Mouse (Mus musculus) liver, embryonic 11.5 days (tissue): ENCODE results near the gene Camk2g. TPM values are rescaled to one million over a fixed set of nuclear protein-coding genes. Genes with fewer than 3 reads are reported as not detected.

Experiments
- ATAC-seq: fragments of 200-750 bp; cut with Nextera tagmentation; replicated peaks from 2 replicates; pipeline ENCODE4 v1.8.0; 2017; ENCODE audit warnings: moderate number of reproducible peaks, mild to moderate bottlenecking, moderate TSS enrichment, moderate library complexity; ENCODE audit not compliant: low FRiP score
- DNase-seq: peaks from one replicate; pipeline ENCODE4 v3.0.0-alpha.2; 2017; ENCODE audit warnings: low spot score
- H3K27ac ChIP-seq: fragments of 300-500 bp; sonication (generic); 2 replicates; pipeline ENCODE4 v1.5.1; 2014; ENCODE audit warnings: mild to moderate bottlenecking, low read depth, low read length, control low read depth
- H3K27me3 ChIP-seq: fragments of 300-500 bp; sonication (generic); replicated peaks from 2 replicates; pipeline ENCODE4 v1.6.1; 2014; ENCODE audit warnings: low read length, mixed read lengths; ENCODE audit not compliant: control insufficient read depth, insufficient read depth
- H3K36me3 ChIP-seq: fragments of 300-500 bp; sonication (generic); 2 replicates; pipeline ENCODE4 v1.6.1; 2014; ENCODE audit warnings: mild to moderate bottlenecking, low read length, moderate library complexity, mixed read lengths; ENCODE audit not compliant: control insufficient read depth, insufficient read depth
- H3K4me1 ChIP-seq: fragments of 300-500 bp; sonication (generic); replicated peaks from 2 replicates; pipeline ENCODE4 v1.6.1; 2014; ENCODE audit warnings: low read length, mixed read lengths; ENCODE audit not compliant: control insufficient read depth, insufficient read depth
- H3K4me2 ChIP-seq: fragments of 300-500 bp; sonication (generic); 2 replicates; pipeline ENCODE4 v1.6.1; 2014; ENCODE audit warnings: mild to moderate bottlenecking, control low read depth, moderate library complexity
- H3K4me3 ChIP-seq: fragments of 300-500 bp; sonication (generic); 2 replicates; pipeline ENCODE4 v1.5.1; 2014; ENCODE audit warnings: low read depth, low read length, control low read depth
- H3K9ac ChIP-seq: fragments of 300-500 bp; sonication (generic); 2 replicates; pipeline ENCODE4 v1.6.1; 2014; ENCODE audit warnings: low read depth, low read length, control low read depth
- H3K9me3 ChIP-seq: fragments of 300-500 bp; sonication (generic); 2 replicates; pipeline ENCODE4 v1.6.1; 2016; ENCODE audit warnings: low read length, inconsistent platforms, mixed read lengths; ENCODE audit not compliant: control insufficient read depth
- WGBS: fragments of 180-500 bp; shearing (Covaris S2); extraction: QIAGEN DNeasy Blood & Tissue Kit; methylation state at CpG from one replicate; pipeline ENCODE4 v1.1.7; 2014; 5-methylcytosine and 5-hydroxymethylcytosine counted together
- polyA plus RNA-seq: library from polyadenylated mRNA; unstranded; fragments of >200 nt; fragmentation: Nextera tagmentation; extraction: Ambion mirVana; gene quantifications from 2 replicates; pipeline ENCODE4 v1.2.1, GENCODE M21; 2014

Gene Camk2g
- polyA plus RNA-seq, 1 experiment from 2014 or later, result 28.6 TPM

DNA sequence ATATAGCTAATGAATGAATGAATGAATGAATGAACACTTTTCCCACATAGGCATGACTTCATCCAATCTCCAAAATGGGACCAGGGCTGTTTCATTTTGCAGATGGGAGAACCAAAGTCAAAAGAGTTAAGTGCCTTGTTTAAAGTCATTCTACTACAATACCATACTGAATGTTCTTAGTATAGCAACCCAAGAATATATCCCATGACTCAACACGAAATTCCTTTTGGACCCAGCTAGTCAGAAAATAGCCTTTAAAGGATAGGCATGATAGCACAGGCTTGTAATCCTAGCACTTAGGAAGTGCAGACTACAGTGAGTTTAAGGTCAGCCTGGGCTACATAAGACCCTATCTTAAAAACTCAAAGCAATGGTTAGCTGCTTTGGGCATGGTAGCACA is 38.0 kb upstream of the Camk2g start:
- DNase-seq (no peak), ATAC-seq (no peak)
- H3K9ac ChIP-seq, result no peak overlapping the region
- peaks cover 7% of the 10 kb centered on the region for H3K4me1 ChIP-seq
- H3K9me3 ChIP-seq, result no peaks in the 10 kb centered on the region
- no peak overlapping the region for H3K27ac ChIP-seq
- 78% methylated on average over 1 of the region's 1 CpGs for WGBS
- H3K4me2 ChIP-seq, result no peak overlapping the region
- no peaks in the 10 kb centered on the region for H3K36me3 ChIP-seq
- H3K4me3 ChIP-seq, result no peak overlapping the region
- no peaks in the 10 kb centered on the region for H3K27me3 ChIP-seq

DNA sequence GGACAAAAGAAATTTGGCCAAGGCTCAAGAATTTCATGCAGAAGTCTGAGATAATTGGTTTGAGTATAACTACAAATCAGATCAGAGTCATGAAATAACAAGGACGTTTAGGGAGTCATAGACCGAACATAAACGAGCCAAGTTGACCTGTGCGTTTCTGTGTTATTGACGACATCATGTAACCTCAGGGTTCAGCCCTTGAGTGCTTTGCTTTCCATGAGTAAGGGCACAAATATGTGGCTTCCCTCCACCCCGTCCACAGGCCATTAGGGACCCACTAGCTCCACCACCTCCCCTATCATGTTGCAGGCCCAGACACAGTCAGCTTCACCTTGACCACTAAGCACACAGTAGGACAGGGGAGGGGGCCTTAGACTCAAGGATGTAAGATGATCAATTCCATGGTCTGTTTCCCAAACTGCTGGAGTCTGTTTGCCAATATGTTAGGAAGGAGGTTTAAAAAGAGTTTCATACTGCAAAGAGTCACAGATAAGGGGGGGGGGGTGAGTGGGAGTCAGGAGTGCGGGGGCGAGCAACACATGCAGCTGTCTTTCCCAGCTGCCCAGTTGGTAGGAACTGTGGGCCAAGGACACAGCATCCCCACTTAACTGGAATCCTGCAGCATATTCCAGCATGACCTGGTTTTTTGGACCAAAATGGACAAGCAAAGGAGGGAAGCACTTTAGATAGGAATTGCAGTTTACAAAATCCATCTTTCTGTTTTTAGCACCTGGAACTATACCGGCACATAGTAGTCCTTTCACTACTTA is 37.4 kb upstream of the Camk2g start:
- Histone ChIP-seq H3K4me1 (peaks cover 3% of the 10 kb centered on the region; the same call in 1 of the 2 replicates), H3K27ac (no peak overlapping the region), H3K36me3 (no peaks in the 10 kb centered on the region), H3K4me2 (no peak overlapping the region), H3K27me3 (no peaks in the 10 kb centered on the region), H3K9ac (no peak overlapping the region), H3K4me3 (no peak overlapping the region), H3K9me3 (no peaks in the 10 kb centered on the region)
- DNase-seq, result no peak
- 71% methylated on average over 9 of the region's 9 CpGs for WGBS
- no peak for ATAC-seq

DNA sequence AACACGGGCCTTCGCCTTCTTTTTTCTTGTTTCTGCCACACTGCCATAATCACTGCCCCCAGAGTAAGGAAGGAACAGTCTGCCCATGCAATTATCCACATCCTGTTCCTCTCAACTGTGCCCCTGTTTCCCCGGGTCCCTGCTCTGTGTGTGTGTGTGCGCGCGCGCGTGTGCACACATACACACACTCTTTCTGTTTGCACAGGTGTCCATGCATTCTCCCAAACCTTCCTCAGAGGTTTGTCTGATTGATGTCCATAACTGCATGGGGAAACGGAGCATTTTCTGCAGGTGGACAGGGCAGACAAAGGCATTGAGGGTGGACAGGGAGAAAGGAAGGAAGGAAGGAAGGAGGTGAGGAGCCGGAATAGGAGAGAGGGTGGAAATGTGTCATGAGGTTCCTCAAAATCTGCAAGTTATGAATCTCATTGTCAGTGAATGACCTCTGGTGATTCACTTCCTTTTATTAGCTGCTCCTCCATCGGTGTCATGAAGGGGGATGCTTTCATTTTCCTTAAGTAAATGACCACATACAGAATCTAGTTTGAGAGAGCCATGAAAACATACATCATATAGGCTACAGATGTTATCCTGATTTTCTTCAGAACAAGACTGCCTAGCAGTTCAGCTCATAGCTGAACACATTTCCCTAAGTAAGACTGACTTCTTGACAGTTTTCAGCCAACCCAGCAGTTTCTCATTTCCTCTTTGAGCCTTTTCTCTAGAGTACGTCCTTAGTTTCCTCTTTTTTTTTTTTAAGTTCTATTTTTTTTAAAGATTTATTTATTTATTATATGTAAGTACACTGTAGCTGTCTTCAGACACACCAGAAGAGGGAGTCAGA is 35.9 kb upstream of the Camk2g start:
- H3K4me1 ChIP-seq, result no peaks in the 10 kb centered on the region
- H3K4me3 ChIP-seq, result no peak overlapping the region
- H3K27me3 ChIP-seq, result no peaks in the 10 kb centered on the region
- H3K4me2 ChIP-seq, result peak overlapping the region; percentile 24; the same call in 1 of the 2 replicates
- no peak overlapping the region for H3K9ac ChIP-seq
- no peak overlapping the region for H3K27ac ChIP-seq
- no peaks in the 10 kb centered on the region for H3K36me3 ChIP-seq
- no peak for ATAC-seq
- no peaks in the 10 kb centered on the region for H3K9me3 ChIP-seq
- DNase-seq, result no peak
- WGBS, result 57% methylated on average over 12 of the region's 12 CpGs

DNA sequence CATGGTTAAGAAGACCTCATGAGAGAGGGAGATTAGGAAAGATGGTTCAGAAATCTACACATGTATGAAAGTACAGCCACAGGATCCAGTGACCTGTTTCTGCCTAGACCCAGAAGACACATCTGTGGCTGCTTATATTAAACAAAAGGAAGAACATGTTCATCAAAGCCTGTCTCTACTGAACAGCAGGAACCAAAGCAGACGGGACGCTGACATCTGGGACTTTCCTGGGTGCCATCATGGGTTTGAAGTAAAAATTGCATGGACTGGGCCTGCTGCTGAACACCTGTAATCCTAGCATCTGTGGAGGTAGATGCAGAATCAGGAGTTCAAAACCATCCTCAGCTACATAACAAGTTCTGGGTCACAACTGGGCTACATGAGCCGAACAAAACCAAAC is 34.6 kb upstream of the Camk2g start:
- WGBS, result 91% methylated on average over 3 of the region's 3 CpGs
- no peaks in the 10 kb centered on the region for H3K27me3 ChIP-seq
- ATAC-seq (no peak), DNase-seq (no peak)
- no peaks in the 10 kb centered on the region for H3K9me3 ChIP-seq
- no peak overlapping the region for H3K4me3 ChIP-seq
- no peak overlapping the region for H3K9ac ChIP-seq
- no peak overlapping the region for H3K27ac ChIP-seq
- H3K36me3 ChIP-seq, result no peaks in the 10 kb centered on the region
- H3K4me1 ChIP-seq, result no peaks in the 10 kb centered on the region
- H3K4me2 ChIP-seq, result no peak overlapping the region

DNA sequence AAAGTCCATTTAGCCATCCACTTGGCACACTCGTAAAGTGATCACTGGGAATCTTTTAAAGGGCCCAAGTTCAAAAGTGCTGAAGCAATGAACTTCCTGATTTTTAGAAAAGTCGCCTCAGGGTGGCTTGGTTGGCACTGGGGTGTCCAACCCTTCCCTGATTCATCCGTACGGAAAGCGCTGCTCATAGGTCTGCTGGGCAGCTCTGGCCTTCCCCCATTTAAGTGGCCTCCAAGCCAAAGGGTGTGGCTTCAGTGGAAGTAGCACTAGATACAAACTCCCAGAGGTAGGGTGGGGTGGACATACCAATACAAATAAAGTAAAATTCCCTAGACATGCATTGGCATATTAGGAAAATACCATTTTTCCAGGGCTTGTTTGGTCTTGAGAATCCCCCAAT is 33.6 kb upstream of the Camk2g start:
- Histone ChIP-seq H3K9ac (no peak overlapping the region), H3K4me3 (no peak overlapping the region), H3K9me3 (no peaks in the 10 kb centered on the region), H3K27me3 (no peaks in the 10 kb centered on the region), H3K4me1 (no peaks in the 10 kb centered on the region), H3K4me2 (no peak overlapping the region), H3K36me3 (no peaks in the 10 kb centered on the region), H3K27ac (no peak overlapping the region)
- DNase-seq, result no peak
- no peak for ATAC-seq
- 78% methylated on average over 5 of the region's 5 CpGs for WGBS

DNA sequence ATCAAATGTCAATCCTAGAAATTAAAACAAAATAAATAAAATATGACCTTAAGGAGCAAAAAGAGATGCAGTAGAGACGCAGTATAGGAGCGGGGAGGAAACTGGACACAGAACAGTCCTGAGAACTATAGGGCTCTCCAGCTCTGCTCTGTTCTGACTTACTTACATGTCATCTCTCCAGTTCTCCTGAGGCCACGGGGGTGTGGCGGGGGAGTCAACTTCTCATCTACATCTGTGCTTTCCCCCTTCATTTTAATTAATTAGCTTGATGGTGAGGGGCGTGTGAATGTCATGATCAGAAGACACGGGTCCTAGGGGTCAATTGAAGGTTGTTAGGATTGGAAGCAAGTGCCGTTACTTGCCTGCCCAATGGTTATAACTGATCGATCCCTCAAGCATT is 33.2 kb upstream of the Camk2g start:
- 78% methylated on average over 8 of the region's 8 CpGs for WGBS
- no peak for ATAC-seq
- DNase-seq, result no peak
- no peaks in the 10 kb centered on the region for H3K4me1 ChIP-seq
- no peaks in the 10 kb centered on the region for H3K36me3 ChIP-seq
- no peak overlapping the region for H3K27ac ChIP-seq
- no peak overlapping the region for H3K4me3 ChIP-seq
- no peak overlapping the region for H3K4me2 ChIP-seq
- H3K27me3 ChIP-seq, result no peaks in the 10 kb centered on the region
- H3K9me3 ChIP-seq, result no peaks in the 10 kb centered on the region
- no peak overlapping the region for H3K9ac ChIP-seq

DNA sequence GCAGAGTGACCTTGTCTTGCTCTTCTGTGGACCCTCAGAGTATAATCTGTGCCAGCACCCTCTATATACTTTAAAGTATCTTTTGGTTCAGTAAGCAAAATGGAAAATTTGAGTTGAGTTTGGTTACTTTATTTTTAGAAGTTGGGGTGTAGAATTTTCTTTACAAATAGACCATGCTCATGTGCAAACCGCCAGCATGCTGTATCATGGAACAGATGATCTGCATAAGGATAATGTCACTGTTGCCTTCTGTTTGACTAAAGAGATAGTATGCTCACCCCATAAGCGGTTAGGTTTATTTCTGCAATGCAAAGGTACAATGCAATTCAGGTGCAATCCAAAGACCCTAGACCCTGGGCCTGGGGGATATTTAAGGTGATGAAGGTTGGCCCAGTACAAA is 31.6 kb upstream of the Camk2g start:
- no peak overlapping the region for H3K9ac ChIP-seq
- no peak overlapping the region for H3K27ac ChIP-seq
- H3K4me3 ChIP-seq, result no peak overlapping the region
- H3K4me1 ChIP-seq, result no peaks in the 10 kb centered on the region
- DNase-seq (no peak), ATAC-seq (no peak)
- H3K27me3 ChIP-seq, result no peaks in the 10 kb centered on the region
- no peak overlapping the region for H3K4me2 ChIP-seq
- H3K36me3 ChIP-seq, result no peaks in the 10 kb centered on the region
- H3K9me3 ChIP-seq, result no peaks in the 10 kb centered on the region
- 89% methylated on average over 2 of the region's 2 CpGs for WGBS

DNA sequence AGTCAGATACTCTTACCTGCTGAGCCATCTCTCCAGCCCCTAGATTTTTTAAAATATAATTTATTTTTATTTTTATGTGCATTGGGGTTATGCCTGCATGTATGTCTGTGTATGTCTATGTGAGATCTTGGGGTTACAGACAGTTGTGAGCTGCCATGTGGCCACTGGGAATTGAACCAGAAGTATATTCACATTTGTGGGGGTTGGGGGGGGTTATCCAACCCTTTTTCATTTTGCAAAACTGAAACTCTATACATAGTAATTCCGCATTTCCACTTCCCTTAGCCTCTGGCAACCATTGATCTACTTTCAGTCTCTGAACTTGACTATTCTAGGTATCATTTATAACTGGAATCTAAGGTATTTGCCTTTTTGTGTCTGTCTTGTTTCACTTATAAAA is 30.6 kb upstream of the Camk2g start:
- H3K4me2 ChIP-seq, result no peak overlapping the region
- H3K27ac ChIP-seq, result no peak overlapping the region
- H3K4me1 ChIP-seq, result no peaks in the 10 kb centered on the region
- H3K36me3 ChIP-seq, result no peaks in the 10 kb centered on the region
- 83% methylated on average over 1 of the region's 1 CpGs for WGBS
- no peak overlapping the region for H3K9ac ChIP-seq
- H3K27me3 ChIP-seq, result no peaks in the 10 kb centered on the region
- no peak for DNase-seq
- H3K4me3 ChIP-seq, result no peak overlapping the region
- ATAC-seq, result no peak
- no peaks in the 10 kb centered on the region for H3K9me3 ChIP-seq

DNA sequence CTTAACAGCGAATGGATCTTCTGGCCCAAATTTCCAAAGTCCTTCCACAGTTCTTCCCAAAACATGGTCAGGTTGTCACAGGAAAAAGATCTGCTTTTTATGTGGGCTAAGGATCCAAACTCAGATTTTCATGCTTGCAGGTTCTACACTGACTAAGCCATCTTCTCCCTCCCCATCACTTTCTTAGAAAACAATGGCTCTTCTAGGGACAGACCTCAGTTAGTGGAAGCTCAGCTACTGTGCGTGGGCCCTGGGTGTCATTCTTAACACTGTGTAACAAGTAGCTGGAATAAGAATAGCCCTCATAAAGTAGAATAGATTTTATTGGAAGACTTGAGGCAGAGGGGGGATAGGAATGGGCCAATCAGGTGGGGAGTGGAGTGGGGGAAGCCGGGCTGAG is 21.6 kb upstream of the Camk2g start:
- H3K4me1 ChIP-seq, result no peaks in the 10 kb centered on the region
- no peak overlapping the region for H3K27ac ChIP-seq
- WGBS, result 84% methylated on average over 3 of the region's 3 CpGs
- no peaks in the 10 kb centered on the region for H3K9me3 ChIP-seq
- H3K36me3 ChIP-seq, result no peaks in the 10 kb centered on the region
- DNase-seq (no peak), ATAC-seq (no peak)
- H3K4me3 ChIP-seq, result no peak overlapping the region
- H3K9ac ChIP-seq, result no peak overlapping the region
- no peaks in the 10 kb centered on the region for H3K27me3 ChIP-seq
- H3K4me2 ChIP-seq, result no peak overlapping the region
